Mouse (Mus musculus) embryo, embryonic 11 days (tissue): ENCODE results near the gene Pik3ip1.

ENCODE experiments used
- DNase-seq: peaks from one replicate; pipeline ENCODE4 v3.0.0-alpha.2; 2015

The Pik3ip1 gene

DNA sequence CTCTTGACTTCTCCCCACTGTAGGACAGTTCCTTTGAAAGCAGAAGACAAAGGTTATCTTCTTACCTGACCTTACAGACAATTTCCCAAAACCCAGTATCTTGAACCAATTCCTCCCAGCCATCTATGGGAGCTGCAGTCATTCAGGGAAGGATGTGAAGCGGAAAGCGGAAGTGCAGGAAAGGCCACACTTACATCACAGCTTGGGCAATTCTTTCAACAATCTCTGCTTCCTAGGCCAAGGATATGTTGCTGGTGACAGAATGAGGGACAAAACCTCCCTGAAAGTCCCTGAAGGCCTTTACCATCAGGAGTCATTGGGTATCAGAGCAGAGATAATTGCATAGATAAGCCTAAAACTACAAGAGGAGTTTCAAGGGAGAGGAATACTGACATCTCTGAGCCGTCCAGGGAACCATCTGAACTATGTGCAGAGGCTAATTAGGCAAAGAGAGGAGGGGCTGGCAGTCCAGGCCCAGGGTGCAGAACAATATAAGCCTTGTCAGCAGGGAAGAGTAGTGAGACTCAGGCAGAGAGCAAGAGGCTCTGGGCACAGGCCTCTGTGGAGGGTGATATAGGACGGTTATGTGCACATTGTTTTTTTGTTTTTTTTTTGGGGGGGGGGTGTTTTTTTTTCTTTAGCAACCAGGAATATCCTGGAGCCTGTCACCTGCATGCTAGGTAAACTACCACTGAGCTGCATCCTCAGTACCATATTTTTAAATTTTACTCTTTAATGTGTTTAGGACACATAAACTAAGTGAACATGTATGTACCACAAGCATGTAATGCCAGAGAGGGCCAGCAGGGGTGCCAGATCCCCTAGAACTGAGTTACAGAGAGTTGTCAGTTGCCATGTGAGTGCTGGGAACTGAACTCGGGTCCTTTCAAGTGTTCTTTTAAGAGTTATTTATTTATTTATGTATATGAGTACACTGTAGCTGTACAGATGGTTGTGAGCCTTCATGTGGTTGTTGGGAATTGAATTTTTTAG lies 52.7 kb downstream of the Pik3ip1 start:
- no peak for DNase-seq

DNA sequence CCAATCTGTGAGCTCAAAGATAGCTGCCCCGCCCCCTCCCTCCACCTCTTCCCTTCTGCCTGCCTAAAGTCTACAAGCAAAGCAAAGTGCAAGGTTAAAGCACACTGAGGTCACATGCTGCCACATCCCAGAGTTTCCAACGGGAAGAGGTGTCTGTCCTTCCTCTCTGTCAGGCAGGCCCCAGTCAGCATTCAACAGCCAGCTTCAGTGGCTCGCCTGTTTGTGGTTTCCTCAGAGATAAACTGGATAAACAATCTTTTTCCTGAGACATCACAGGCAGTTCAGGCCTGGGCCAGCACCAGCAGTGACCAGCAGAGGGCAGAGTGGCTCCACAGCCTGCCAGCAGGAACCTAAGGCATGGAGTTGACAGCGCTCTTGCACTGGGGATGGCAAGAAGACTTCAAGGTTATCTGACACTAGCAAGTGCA lies 56.8 kb downstream of the Pik3ip1 start:
- DNase-seq: peak; percentile 76

DNA sequence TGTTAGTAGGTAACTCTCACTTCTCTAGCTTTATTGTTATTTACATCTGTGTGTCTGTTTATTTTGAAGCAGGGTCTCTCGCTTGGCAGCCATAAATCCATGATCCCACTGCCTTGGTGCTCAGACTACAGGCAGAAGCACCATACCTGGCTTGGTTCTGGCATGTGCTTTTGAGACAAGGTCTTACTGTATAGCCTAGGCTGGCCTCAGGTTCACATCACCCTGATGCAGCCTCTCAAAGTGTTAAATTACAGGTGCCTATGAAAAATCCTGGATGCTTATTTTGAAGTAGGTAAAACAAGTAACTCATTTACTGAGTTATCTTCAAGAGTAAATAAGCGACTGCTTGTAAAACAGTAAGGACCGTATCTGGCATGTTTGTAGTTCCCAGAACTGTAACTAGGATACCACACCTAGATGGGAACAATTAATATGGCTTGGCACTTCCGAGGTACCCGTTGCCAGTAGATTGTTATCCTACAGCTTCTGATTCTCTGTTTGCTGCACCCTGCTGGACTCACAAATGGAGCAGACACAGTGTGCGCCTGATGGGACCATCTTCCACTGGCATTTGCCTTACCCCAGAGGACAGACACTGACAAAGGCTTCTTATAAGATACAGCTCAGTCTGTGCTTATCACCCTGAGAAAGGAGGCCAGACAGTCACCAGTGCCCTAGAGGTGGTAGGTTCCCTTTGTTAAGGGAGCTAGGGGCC lies 57.4 kb downstream of the Pik3ip1 start:
- no peak for DNase-seq

DNA sequence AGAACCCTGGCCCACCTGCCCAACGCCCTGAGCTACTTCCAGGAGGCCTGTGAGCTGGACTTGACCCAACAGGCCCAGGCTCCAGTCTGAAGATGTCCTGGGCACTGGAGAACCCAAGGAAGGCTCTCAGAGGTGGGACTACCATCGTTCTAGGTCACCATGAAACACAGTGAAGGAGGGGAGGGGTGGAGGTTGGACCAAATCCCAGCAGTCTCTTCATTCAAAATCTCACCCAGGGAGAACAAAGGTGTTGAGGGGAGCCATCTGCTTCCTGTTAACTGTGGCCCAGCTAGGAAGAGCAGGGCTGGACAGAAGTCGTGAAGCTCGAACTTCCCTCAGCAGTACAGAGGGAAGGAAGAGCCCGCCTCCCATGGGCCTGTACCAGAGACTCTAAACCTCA lies 59.8 kb downstream of the Pik3ip1 start:
- DNase-seq: no peak

DNA sequence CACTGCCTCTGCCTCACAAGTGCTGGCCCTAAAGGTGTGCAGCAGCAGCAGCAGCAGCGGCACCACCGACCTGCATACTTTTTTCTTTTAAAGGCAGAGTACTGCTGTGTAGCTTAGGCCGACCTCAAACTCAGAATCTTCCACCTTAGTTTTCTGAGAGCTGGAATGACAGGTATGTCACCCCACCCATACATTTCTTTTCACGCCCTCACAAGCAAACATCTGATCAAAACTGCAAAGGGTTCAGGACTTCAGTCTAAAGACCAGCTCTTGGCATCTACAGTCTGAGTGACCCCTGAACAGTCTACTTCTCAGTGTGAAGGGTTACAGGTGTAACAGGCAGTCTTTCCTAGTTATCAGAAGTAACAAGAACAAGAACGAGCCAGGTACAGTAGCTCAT lies 60.6 kb downstream of the Pik3ip1 start:
- no peak for DNase-seq

DNA sequence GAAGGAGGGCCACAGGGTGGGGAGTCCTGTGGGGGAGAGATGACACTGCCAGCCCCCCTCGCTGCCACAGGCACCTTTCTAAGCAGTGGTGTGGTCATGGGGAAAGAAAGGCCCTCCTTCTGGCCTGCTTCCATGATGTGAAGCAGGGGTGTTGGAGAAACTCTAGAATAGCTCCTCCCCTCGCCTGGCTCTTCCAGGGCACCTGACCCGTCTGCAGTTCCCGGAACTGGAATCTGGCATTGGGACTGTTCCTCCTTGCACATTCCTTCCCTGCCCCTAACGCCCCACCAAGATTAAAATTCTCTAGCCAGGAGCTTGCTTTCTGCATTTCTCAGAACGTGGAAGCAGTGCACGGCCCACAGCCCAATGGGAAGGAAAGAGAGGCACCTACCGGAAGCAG lies 62.3 kb downstream of the Pik3ip1 start:
- no peak for DNase-seq
